Mouse (Mus musculus) intestine, postnatal 0 days (tissue): ENCODE results near the gene Tfpi. TPM values are rescaled to one million over a fixed set of nuclear protein-coding genes. Genes with fewer than 3 reads are reported as not detected.
A peak's percentile ranks its signal among the peaks of the same experiment; 100 is the strongest.

ENCODE experiments used
- ATAC-seq: fragments of 200-750 bp; cut with Nextera tagmentation; 2 replicates; pipeline ENCODE4 v1.8.0; 2017; ENCODE audit warnings: mild to moderate bottlenecking, moderate TSS enrichment, moderate library complexity
- H3K27ac ChIP-seq: fragments of 300-500 bp; sonication (generic); 2 replicates; pipeline ENCODE4 v1.5.1; 2014; ENCODE audit warnings: mild to moderate bottlenecking, low read depth, low read length, moderate library complexity
- H3K27me3 ChIP-seq: fragments of 300-500 bp; sonication (generic); replicated peaks from 2 replicates; pipeline ENCODE4 v1.6.1; 2014; ENCODE audit warnings: low read length, mixed read lengths; ENCODE audit not compliant: control insufficient read depth, insufficient read depth
- H3K36me3 ChIP-seq: fragments of 300-500 bp; sonication (generic); 2 replicates; pipeline ENCODE4 v1.6.1; 2014; ENCODE audit warnings: mild to moderate bottlenecking, moderate library complexity; ENCODE audit not compliant: control insufficient read depth, insufficient read depth
- H3K4me1 ChIP-seq: fragments of 300-500 bp; sonication (generic); replicated peaks from 2 replicates; pipeline ENCODE4 v1.6.1; 2014; ENCODE audit warnings: antibody characterized with exemption, low read length, mixed read lengths; ENCODE audit not compliant: control insufficient read depth, insufficient read depth
- H3K4me2 ChIP-seq: fragments of 300-500 bp; sonication (generic); replicated peaks from 2 replicates; pipeline ENCODE4 v1.6.1; 2014; ENCODE audit warnings: low read depth, mild to moderate bottlenecking, moderate library complexity
- H3K4me3 ChIP-seq: fragments of 300-500 bp; sonication (generic); 2 replicates; pipeline ENCODE4 v1.5.1; 2014; ENCODE audit warnings: low read depth, low read length
- H3K9ac ChIP-seq: fragments of 300-500 bp; sonication (generic); 2 replicates; pipeline ENCODE4 v1.6.1; 2014; ENCODE audit warnings: mild to moderate bottlenecking, low read depth, low read length
- H3K9me3 ChIP-seq: fragments of 300-500 bp; sonication (generic); 2 replicates; pipeline ENCODE4 v1.6.1; 2016; ENCODE audit warnings: mixed run types; ENCODE audit not compliant: control insufficient read depth
- CTCF ChIP-seq: sonication (generic); IDR thresholded peaks from 2 replicates; pipeline ENCODE4 v1.5.1; 2016; ENCODE audit warnings: low read depth, mild to moderate bottlenecking, control low read depth, antibody characterized with exemption, moderate library complexity
- WGBS: fragments of 180-500 bp; shearing (Covaris S2); extraction: QIAGEN DNeasy Blood & Tissue Kit; methylation state at CpG from one replicate; pipeline ENCODE4 v1.1.7; 2014; 5-methylcytosine and 5-hydroxymethylcytosine counted together
- polyA plus RNA-seq: library from polyadenylated mRNA; unstranded; fragments of >200 nt; fragmentation: Nextera tagmentation; extraction: Ambion mirVana; gene quantifications from 2 replicates; pipeline ENCODE4 v1.2.1, GENCODE M21; 2015

Gene Tfpi
- polyA plus RNA-seq, 1 experiment from 2014 or later, result 31.3 TPM

DNA sequence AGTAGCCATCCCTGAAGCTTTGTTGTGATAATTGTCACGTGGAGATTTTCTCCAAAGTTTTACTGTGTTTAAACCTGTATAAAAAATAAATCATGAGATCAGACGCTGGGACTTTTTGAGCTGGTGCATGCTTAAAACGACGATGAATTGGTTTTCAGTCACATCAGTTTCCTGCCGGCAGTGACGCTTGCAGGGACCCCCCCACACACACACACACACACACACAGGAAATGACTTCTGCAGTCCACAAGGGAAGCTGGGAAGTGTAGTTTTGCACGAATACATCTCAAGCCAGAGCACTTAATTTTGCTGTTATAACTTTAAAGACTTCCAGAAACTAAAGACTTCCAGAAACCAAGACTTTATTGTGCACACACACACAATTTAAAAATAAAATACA is 5.3 kb upstream of the Tfpi start:
- Histone ChIP-seq H3K9me3 (no peaks in the 10 kb centered on the region), H3K4me2 (peak overlapping the region; percentile 13; the same call in 1 of the 2 replicates), H3K27ac (no peak overlapping the region), H3K27me3 (no peaks in the 10 kb centered on the region), H3K4me3 (no peak overlapping the region), H3K9ac (no peak overlapping the region), H3K36me3 (no peaks in the 10 kb centered on the region), H3K4me1 (no peaks in the 10 kb centered on the region)
- WGBS, result 30% methylated on average over 7 of the region's 7 CpGs
- no peak for TF ChIP-seq CTCF
- no peak for ATAC-seq

DNA sequence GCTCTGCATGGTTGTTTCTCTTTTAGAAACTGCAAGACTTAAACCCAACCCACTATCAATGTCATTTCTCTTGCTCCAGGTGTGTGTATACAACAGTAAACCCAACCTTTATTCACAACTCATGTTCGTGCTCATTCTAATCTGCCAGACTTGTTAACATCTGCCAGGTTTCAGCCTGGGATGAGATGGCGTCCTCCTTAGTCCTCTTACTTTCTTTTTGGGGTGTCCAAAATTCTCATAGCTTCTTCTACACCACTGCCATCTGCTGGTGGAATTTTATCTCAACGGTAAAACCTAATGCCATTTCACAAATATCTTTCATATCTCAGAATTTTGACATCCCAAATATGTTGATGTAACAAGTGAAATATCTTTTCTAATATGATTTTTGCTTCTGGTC is 2.5 kb upstream of the Tfpi start:
- TF ChIP-seq CTCF, result peak; percentile 80
- no peaks in the 10 kb centered on the region for H3K36me3 ChIP-seq
- no peaks in the 10 kb centered on the region for H3K9me3 ChIP-seq
- no peak for ATAC-seq
- no peak overlapping the region for H3K9ac ChIP-seq
- 19% methylated on average over 3 of the region's 3 CpGs for WGBS
- H3K4me2 ChIP-seq, result peak overlapping the region; percentile 27; the same call in 1 of the 2 replicates
- H3K27ac ChIP-seq, result no peak overlapping the region
- H3K4me3 ChIP-seq, result no peak overlapping the region
- no peaks in the 10 kb centered on the region for H3K4me1 ChIP-seq
- H3K27me3 ChIP-seq, result no peaks in the 10 kb centered on the region

DNA sequence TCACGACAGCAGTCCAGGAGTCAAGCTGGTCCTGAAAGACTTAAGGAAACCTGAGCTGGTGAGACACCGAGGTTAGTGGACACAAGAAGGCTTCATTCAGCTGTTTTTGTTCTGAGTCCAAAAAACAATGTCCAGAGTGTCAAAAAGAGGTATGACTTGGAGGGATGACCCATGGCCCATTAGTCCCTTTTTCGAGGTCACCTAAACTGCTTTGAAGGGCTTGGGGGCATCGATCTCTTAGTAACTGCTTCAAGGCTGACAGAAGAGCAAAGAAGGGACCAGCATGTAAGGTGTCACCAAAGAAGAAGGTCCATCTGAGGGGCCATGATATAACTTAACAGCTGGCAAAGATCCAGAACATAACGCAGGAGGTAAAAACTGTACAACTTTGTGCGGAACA is 1.2 kb upstream of the Tfpi start:
- no peaks in the 10 kb centered on the region for H3K27me3 ChIP-seq
- H3K36me3 ChIP-seq, result peaks cover 5% of the 10 kb centered on the region; the same call in 1 of the 2 replicates
- H3K4me1 ChIP-seq, result no peaks in the 10 kb centered on the region
- no peak overlapping the region for H3K4me2 ChIP-seq
- no peak for TF ChIP-seq CTCF
- WGBS, result 92% methylated on average over 6 of the region's 6 CpGs
- H3K9me3 ChIP-seq, result no peaks in the 10 kb centered on the region
- H3K4me3 ChIP-seq, result no peak overlapping the region
- no peak overlapping the region for H3K27ac ChIP-seq
- H3K9ac ChIP-seq, result no peak overlapping the region
- no peak for ATAC-seq

DNA sequence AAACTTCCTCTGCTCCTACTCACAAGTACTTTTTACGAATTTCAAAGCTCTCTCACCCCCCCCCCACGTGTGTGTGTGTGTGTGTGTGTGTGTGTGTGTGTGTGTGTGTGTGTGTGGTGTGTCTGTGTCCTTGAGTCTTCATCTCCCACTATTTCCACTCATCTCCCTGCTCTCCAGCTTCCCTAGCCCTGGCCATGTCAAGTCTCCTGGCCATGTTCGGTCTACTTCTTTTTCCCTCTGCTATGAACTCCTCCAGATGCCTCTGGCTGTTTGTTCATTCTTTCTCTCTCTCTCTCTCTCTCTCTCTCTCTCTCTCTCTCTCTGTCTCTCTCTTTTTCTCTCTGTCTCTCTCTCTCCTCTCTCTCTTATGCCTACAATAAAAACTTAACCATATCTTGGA is 444 bp downstream of the Tfpi start:
- no peak for ATAC-seq
- Histone ChIP-seq H3K9me3 (no peaks in the 10 kb centered on the region), H3K9ac (no peak overlapping the region), H3K4me3 (peak overlapping the region; percentile 23), H3K4me2 (peak overlapping the region; percentile 60), H3K27me3 (no peaks in the 10 kb centered on the region), H3K36me3 (peaks cover 5% of the 10 kb centered on the region; the same call in 1 of the 2 replicates), H3K4me1 (no peaks in the 10 kb centered on the region), H3K27ac (no peak overlapping the region; the same call in 1 of the 2 replicates)
- no peak for TF ChIP-seq CTCF
- WGBS, result 18% methylated on average over 3 of the region's 3 CpGs

DNA sequence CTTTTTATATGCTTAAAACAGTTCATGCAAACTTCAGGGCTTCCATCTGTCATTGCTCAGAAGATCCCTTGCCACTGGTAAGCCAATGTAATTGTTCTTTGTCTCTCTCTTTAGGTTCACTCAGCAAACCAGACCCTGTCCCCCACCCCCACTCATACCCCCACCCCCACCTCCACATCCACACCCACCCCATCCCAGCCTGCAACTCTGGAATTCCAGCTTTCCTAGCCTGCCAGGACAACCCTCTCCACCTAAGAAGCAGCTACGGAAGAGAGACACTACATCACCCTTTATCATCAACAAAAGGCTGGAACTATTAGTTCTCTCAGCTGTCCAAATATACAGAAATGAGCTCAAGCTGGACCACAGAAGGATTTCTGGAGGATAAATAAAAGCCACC is 974 bp downstream of the Tfpi start:
- ATAC-seq, result no peak
- peak overlapping the region; percentile 60 for H3K4me2 ChIP-seq
- H3K27ac ChIP-seq, result no peak overlapping the region
- H3K27me3 ChIP-seq, result no peaks in the 10 kb centered on the region
- WGBS, result 30% methylated on average over 1 of the region's 1 CpGs
- peak overlapping the region; percentile 23 for H3K4me3 ChIP-seq
- TF ChIP-seq CTCF, result no peak
- no peak overlapping the region for H3K9ac ChIP-seq
- H3K9me3 ChIP-seq, result no peaks in the 10 kb centered on the region
- H3K4me1 ChIP-seq, result no peaks in the 10 kb centered on the region
- H3K36me3 ChIP-seq, result peaks cover 5% of the 10 kb centered on the region; the same call in 1 of the 2 replicates

DNA sequence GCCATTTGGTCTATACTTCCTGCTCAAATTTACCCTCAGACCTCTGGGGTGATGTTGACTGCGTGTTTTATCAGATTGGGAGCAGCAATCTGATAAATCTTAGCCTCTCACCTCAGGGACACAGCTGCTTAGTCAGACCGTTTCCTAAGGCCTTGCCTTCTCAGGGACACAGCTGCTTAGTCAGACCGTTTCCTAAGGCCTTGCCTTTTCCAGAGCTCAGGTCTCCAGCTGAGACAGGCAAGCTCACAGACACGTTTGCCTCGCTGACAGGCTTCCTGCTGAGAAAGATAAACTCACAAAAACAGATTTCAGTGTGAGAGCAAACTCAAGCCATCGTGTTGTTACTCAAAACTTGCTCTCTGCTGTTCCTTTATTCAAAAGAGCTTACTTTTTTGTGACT is 1.9 kb downstream of the Tfpi start:
- Histone ChIP-seq H3K27me3 (no peaks in the 10 kb centered on the region), H3K4me1 (no peaks in the 10 kb centered on the region), H3K9ac (no peak overlapping the region), H3K4me3 (no peak overlapping the region), H3K27ac (no peak overlapping the region), H3K36me3 (peaks cover 5% of the 10 kb centered on the region; the same call in 1 of the 2 replicates), H3K9me3 (no peaks in the 10 kb centered on the region), H3K4me2 (no peak overlapping the region)
- ATAC-seq, result no peak
- WGBS, result 18% methylated on average over 6 of the region's 6 CpGs
- no peak for TF ChIP-seq CTCF
